Mouse (Mus musculus) neural tube, embryonic 15.5 days (tissue): ENCODE data around the gene Foxd3. TPM values are rescaled to one million over a fixed set of nuclear protein-coding genes. Genes with fewer than 3 reads are reported as not detected.
"Not testable (repeated sequence)": the region's sequence is repeated elsewhere in the genome, so short reads cannot be mapped to it uniquely, and the experiment has no call there.

Experiments
- ATAC-seq: fragments of 200-750 bp; cut with Nextera tagmentation; 2 replicates; pipeline ENCODE4 v1.8.0; 2017; ENCODE audit warnings: mild to moderate bottlenecking, moderate TSS enrichment, moderate library complexity; ENCODE audit not compliant: low FRiP score
- H3K27ac ChIP-seq: fragments of 300-500 bp; sonication (generic); replicated peaks from 2 replicates; pipeline ENCODE4 v1.5.1; 2015; ENCODE audit warnings: mild to moderate bottlenecking, inconsistent platforms
- H3K27me3 ChIP-seq: fragments of 300-500 bp; sonication (generic); replicated peaks from 2 replicates; pipeline ENCODE4 v1.6.1; 2015; ENCODE audit warnings: inconsistent platforms
- H3K36me3 ChIP-seq: fragments of 300-500 bp; sonication (generic); 2 replicates; pipeline ENCODE4 v1.6.1; 2015; ENCODE audit warnings: inconsistent platforms
- H3K4me1 ChIP-seq: fragments of 300-500 bp; sonication (generic); 2 replicates; pipeline ENCODE4 v1.6.1; 2015; ENCODE audit warnings: inconsistent platforms
- H3K4me2 ChIP-seq: fragments of 300-500 bp; sonication (generic); 2 replicates; pipeline ENCODE4 v1.6.1; 2015; ENCODE audit warnings: inconsistent platforms, mild to moderate bottlenecking, moderate library complexity
- H3K4me3 ChIP-seq: fragments of 300-500 bp; sonication (generic); replicated peaks from 2 replicates; pipeline ENCODE4 v1.5.1; 2015; ENCODE audit warnings: mild to moderate bottlenecking, inconsistent platforms
- H3K9ac ChIP-seq: fragments of 300-500 bp; sonication (generic); replicated peaks from 2 replicates; pipeline ENCODE4 v1.6.1; 2015; ENCODE audit warnings: mild to moderate bottlenecking, inconsistent platforms
- H3K9me3 ChIP-seq: fragments of 300-500 bp; sonication (generic); replicated peaks from 2 replicates; pipeline ENCODE4 v1.6.1; 2016; ENCODE audit warnings: inconsistent platforms
- WGBS: fragments of 180-500 bp; shearing (Covaris S2); methylation state at CpG from one replicate; pipeline ENCODE4 v1.1.7; 2015; ENCODE audit warnings: mixed read lengths; 5-methylcytosine and 5-hydroxymethylcytosine counted together
- polyA plus RNA-seq: library from polyadenylated mRNA; unstranded; fragments of >200 nt; fragmentation: Nextera tagmentation; extraction: Ambion mirVana; gene quantifications from 2 replicates; pipeline ENCODE4 v1.2.1, GENCODE M21; 2015

Gene Foxd3
- polyA plus RNA-seq: 2.2 and 3.0 TPM in 2 replicates

DNA sequence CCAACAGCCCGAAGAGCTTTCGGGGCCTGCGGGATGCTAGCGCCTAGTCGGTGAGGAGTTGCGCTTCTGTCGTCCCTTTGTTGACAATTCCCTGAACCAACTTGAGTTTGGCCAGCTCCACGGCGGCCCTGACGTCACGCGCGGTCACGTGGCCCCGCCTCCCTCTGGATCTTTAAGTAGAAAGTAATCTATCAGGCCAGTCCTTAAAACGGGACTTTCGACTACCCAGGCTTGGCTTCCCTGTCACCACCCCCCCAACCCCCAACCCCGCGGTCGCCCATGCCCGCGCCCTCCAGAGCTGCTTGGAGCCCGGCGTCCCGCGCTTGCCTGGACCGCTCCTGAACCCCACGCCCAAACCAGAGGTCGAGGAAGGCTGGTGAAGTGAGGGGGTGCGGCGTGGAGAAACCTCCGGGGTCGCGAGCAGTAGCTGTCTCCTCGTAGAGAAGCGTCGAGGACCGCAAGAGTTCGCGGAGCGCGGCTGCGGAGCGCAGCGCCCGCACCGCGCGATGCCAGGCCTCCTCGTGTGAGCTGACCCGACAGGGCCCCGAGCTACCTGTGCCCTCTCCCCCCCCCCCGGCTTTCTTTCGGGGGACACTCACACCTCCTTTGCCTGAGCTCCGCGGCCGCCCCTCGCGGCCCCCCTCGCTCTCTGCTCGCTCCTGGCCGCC is at the start of gene Foxd3:
Gene Foxd3 (plus strand): TSS at position 363 of the 668 bp plus-strand sequence.
- peak; percentile 28 for ATAC-seq
- H3K4me2 ChIP-seq: peak within 1 kb of the TSS; percentile 52
- 2% methylated on average over 58 of the region's 62 CpGs for WGBS

DNA sequence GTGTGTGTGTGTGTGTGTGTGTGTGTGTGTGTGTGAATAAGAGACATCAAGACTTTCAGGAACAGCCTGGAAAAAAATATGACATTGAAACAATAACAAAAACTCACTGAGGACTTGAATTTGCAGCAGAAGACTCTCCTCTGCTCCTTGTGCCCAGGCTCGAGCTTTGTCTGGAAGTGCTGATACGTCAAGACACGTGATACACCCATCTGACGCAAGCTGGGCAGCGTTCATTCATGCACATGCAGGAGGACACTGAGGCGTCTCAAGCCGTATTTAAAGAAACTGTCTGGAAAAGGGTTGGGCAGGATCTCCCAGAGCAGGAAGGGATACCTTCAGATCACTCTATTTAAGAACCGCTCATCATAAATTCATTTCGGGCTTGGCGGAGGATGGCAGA is 43.9 kb upstream of the Foxd3 start:
- Histone ChIP-seq H3K27ac (no peak overlapping the region), H3K36me3 (no peaks in the 10 kb centered on the region), H3K9ac (no peak overlapping the region), H3K4me2 (no peak overlapping the region), H3K4me3 (no peak overlapping the region), H3K27me3 (no peaks in the 10 kb centered on the region), H3K4me1 (no peaks in the 10 kb centered on the region), H3K9me3 (no peaks in the 10 kb centered on the region)
- ATAC-seq: no peak
- WGBS: 90% methylated on average over 10 of the region's 10 CpGs

More for the DNA sequence above, at the start of gene Foxd3:
- Histone ChIP-seq H3K27me3 (peaks cover 67% of the 10 kb centered on the region), H3K4me1 (peaks cover 21% of the 10 kb centered on the region), H3K4me3 (peak within 1 kb of the TSS; percentile 38), H3K36me3 (no peaks in the 10 kb centered on the region), H3K27ac (peak within 1 kb of the TSS; percentile 54), H3K9me3 (no peaks in the 10 kb centered on the region), H3K9ac (peak within 1 kb of the TSS; percentile 26; the same call in 1 of the 2 replicates)

DNA sequence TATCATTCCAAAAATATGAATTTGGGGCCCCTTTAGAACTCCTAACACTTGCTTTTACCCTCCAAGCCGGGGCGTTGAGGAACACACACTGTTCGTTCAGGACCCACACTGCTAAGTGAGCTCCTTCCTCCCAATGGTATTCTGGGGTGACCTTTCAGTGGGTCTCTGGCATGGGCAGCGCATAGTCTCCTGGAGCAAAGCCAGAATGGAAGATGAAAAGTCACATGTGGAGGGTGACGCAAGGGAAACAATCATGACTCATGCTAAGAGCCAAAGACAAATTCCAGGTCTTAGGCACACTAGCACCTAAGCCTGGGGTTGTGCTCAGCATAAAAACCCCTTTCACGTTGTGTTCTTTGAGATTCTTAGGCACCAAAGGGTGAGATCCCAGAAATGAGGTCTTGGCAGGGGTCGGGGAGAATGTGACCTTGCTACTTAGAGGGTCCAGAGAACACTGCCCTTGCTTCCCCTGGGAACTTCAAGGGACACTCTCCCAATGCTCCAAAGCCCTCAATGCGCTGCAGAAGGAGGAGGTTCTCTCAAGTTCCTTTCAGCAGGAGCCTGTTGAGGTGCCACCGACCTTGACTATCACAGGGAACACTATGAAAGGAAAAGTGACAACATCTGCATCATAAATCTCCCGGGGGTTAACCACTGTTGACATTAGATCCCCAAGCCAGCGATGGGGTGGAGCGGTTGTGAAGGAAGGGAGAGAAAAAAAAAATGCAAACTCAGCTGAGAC is 43.3 kb upstream of the Foxd3 start:
- no peak for ATAC-seq
- Histone ChIP-seq H3K27ac (no peak overlapping the region), H3K4me2 (no peak overlapping the region), H3K9me3 (no peaks in the 10 kb centered on the region), H3K36me3 (no peaks in the 10 kb centered on the region), H3K4me3 (no peak overlapping the region), H3K4me1 (no peaks in the 10 kb centered on the region), H3K27me3 (no peaks in the 10 kb centered on the region), H3K9ac (no peak overlapping the region)
- WGBS: 80% methylated on average over 12 of the region's 12 CpGs

DNA sequence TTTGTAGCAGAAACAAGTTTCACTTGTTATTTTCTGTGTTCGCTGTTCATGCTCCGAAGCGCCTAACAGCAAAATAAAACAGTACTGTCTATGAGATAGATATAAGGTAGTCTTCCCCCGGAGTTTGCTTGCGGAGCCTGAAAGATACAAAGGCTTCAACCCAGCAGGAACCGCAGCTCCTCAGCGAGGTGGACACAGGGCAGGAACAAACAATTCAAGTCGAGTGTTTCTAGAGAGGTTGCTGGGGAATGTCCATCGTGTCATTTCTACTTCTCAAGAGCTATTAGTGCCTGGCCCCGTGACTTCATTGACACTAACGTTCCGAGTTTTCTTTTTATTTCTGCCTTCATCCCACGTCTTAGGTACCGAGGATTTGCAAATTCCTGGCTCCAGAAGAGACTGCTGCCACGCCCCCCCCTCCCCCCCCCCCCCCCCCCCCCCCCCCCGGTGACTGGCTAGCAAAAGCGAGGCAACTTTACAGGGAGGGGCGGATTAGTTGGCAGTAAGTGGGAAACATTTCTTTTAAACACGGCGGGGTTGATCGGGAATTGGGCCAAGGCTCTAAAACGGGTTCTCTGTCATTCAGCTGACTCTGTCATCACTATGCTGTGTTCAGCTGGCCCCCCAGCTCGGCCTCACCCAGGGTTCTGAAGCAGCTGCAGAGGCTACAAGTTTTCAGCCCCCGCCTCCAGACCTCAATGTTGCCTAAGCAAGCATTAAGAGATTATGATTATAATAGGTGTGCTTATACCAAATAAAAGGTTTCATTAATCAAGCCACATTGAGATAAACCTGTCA is 29.9 kb upstream of the Foxd3 start:
- 9% methylated on average over 21 of the region's 24 CpGs for WGBS

DNA sequence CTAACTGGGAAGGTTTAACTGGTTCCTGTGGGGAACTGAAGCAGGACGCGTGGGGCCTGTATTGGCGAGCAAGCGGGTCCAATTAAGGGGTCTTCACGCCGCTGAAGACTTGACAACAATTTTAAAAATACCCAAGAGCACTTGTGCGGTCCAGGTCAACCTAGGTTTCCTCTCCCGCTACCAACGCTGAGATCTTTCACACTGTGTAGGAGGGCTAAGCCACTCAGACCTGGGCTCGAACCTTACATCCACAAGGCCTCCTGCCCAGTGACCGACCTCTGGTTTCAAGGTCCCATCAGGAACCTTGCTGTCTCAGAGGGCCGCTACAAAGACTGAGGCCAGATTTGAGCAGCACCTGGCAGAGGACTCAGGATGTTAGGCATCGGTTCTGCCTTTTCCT is 29.0 kb upstream of the Foxd3 start:
- Histone ChIP-seq H3K9ac (no peak overlapping the region), H3K27me3 (peaks cover 10% of the 10 kb centered on the region; the same call in 1 of the 2 replicates), H3K4me1 (peaks cover 4% of the 10 kb centered on the region; the same call in 1 of the 2 replicates), H3K4me3 (no peak overlapping the region), H3K9me3 (no peaks in the 10 kb centered on the region), H3K36me3 (no peaks in the 10 kb centered on the region), H3K4me2 (no peak overlapping the region), H3K27ac (no peak overlapping the region)
- 75% methylated on average over 13 of the region's 13 CpGs for WGBS
- ATAC-seq: no peak

More for the DNA sequence above, 29.9 kb upstream of the Foxd3 start:
- Histone ChIP-seq H3K27me3 (peaks cover 11% of the 10 kb centered on the region; the same call in 1 of the 2 replicates), H3K36me3 (no peaks in the 10 kb centered on the region), H3K27ac (no peak overlapping the region), H3K4me1 (peaks cover 4% of the 10 kb centered on the region; the same call in 1 of the 2 replicates), H3K9me3 (no peaks in the 10 kb centered on the region), H3K4me2 (peak overlapping the region; percentile 49), H3K9ac (no peak overlapping the region), H3K4me3 (peak overlapping the region; percentile 14; the same call in 1 of the 2 replicates)
- no peak for ATAC-seq

DNA sequence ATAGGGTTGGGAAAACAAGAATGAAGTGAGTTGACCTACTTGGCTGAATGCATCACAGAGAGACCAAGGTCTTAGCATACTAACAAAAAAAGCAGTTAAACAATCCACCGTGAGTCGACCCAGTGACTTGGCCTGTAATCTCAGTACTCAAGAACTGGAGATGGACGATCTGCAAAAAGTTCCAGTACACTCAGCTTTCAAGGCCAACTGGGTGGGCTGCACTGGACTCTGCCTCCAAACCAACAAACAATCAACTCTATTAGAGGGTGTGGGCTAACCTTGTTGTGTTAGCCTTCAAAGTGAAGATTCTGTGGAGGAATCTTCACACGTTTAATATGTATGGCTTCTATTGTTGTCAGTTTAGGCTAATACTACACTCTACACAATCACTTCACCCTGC is 20.1 kb upstream of the Foxd3 start:
- no peaks in the 10 kb centered on the region for H3K4me1 ChIP-seq
- no peak overlapping the region for H3K4me3 ChIP-seq
- H3K9me3 ChIP-seq: no peaks in the 10 kb centered on the region
- H3K27ac ChIP-seq: no peak overlapping the region
- H3K27me3 ChIP-seq: 0 out of 2 replicates have a peak, but pooled peaks cover 6% of the 10 kb centered on the region
- H3K36me3 ChIP-seq: no peaks in the 10 kb centered on the region
- no peak overlapping the region for H3K4me2 ChIP-seq
- no peak overlapping the region for H3K9ac ChIP-seq
- 83% methylated on average over 4 of the region's 4 CpGs for WGBS
- ATAC-seq: no peak

DNA sequence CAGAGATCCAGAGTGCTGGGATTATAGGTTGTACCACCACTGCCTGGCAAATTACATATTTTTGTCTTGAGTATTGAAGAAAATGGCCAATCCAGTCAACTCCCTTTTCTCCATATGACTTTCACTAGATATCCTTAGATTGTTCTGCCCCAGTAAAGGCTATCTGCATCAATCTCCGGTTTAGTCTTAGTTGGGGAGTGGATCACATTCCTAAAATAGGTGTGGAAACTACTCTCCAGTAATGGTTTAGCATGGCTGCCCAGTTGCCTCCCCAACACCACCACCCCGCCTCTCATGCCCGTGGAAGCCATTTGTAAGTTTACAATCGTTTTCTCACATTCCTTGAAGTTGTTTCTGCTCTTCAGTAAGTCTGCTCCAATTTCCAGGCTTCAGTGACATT is 19.4 kb upstream of the Foxd3 start:
- ATAC-seq: no peak

DNA sequence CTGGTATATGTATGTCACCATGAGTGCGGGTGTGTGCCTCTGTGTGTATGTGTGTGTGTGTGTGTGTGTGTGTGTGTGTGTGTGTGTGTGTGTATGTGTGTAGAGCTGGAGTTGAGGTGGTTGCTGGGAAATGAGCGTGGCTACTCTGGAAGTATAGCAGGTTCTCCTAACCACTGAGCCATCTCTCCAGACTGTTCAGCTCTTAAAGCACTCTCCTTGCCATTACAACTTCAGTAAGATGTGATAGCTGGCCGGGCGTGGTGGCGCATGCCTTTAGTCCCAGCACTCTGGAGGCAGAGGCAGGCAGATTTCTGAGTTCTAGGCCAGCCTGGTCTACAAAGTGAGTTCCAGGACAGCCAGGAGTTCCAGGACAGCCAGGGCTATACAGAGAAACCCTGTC is 15.5 kb upstream of the Foxd3 start:
- peaks cover 27% of the 10 kb centered on the region for H3K27me3 ChIP-seq
- 93% methylated on average over 5 of the region's 5 CpGs for WGBS

More for the DNA sequence above, 19.4 kb upstream of the Foxd3 start:
- Histone ChIP-seq H3K36me3 (no peaks in the 10 kb centered on the region), H3K9ac (no peak overlapping the region), H3K4me3 (no peak overlapping the region), H3K9me3 (no peaks in the 10 kb centered on the region), H3K4me2 (no peak overlapping the region), H3K27me3 (0 out of 2 replicates have a peak, but pooled peaks cover 6% of the 10 kb centered on the region), H3K4me1 (no peaks in the 10 kb centered on the region), H3K27ac (no peak overlapping the region)
- 87% methylated on average over 4 of the region's 4 CpGs for WGBS

DNA sequence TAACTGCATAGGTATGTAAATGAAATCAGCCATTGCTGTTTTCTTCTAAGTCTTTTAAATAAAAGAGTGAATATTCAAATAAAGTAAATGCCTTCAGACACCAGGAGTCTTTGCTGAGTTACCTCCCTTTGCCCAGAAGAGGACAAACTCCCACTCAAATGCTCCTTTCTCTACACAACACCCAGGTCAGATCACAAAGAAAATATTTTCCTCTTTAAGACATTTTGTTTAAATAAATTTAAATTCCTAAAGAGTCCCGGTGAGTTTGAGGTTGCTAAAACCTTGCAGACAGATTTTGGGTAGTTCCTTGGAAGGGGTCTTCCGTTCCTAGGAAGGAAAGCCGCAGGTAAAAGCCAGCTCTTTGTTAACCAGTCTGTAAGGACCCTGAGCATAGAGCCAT is 14.2 kb upstream of the Foxd3 start:
- no peaks in the 10 kb centered on the region for H3K4me1 ChIP-seq

More for the DNA sequence above, 15.5 kb upstream of the Foxd3 start:
- H3K9me3 ChIP-seq, H3K4me3 ChIP-seq, H3K9ac ChIP-seq, ATAC-seq, H3K36me3 ChIP-seq, H3K4me2 ChIP-seq, H3K27ac ChIP-seq, H3K4me1 ChIP-seq: not testable (repeated sequence)

DNA sequence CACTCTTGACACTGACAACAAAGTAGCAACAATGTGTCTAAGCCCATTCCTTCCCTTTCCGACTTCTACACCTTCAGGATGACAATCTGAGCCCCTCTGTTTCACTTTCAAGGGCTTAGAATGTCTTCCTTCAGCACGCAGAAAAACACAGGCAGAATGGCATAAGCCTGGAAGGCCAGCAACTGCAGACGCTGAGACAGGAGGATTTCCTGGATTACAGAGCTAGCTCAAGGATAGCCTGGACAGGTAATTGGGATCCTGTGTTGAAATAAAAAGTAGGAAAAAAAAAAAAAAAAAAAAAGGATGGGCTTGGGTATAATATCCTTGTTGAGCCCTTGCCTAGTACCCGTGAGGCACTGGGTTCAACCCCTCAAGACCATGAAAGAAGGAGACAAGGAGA is 10.5 kb upstream of the Foxd3 start:
- H3K9me3 ChIP-seq: no peaks in the 10 kb centered on the region
- H3K36me3 ChIP-seq: no peaks in the 10 kb centered on the region
- H3K27me3 ChIP-seq: peaks cover 68% of the 10 kb centered on the region
- H3K4me3 ChIP-seq: no peak overlapping the region
- no peaks in the 10 kb centered on the region for H3K4me1 ChIP-seq
- no peak overlapping the region for H3K9ac ChIP-seq
- no peak overlapping the region for H3K27ac ChIP-seq
- 89% methylated on average over 4 of the region's 4 CpGs for WGBS
- no peak for ATAC-seq
- H3K4me2 ChIP-seq: no peak overlapping the region

More for the DNA sequence above, 14.2 kb upstream of the Foxd3 start:
- no peak for ATAC-seq
- Histone ChIP-seq H3K4me2 (no peak overlapping the region), H3K9me3 (no peaks in the 10 kb centered on the region), H3K36me3 (no peaks in the 10 kb centered on the region), H3K4me3 (no peak overlapping the region), H3K27ac (no peak overlapping the region), H3K9ac (no peak overlapping the region), H3K27me3 (peaks cover 36% of the 10 kb centered on the region)
- 31% methylated on average over 3 of the region's 3 CpGs for WGBS

DNA sequence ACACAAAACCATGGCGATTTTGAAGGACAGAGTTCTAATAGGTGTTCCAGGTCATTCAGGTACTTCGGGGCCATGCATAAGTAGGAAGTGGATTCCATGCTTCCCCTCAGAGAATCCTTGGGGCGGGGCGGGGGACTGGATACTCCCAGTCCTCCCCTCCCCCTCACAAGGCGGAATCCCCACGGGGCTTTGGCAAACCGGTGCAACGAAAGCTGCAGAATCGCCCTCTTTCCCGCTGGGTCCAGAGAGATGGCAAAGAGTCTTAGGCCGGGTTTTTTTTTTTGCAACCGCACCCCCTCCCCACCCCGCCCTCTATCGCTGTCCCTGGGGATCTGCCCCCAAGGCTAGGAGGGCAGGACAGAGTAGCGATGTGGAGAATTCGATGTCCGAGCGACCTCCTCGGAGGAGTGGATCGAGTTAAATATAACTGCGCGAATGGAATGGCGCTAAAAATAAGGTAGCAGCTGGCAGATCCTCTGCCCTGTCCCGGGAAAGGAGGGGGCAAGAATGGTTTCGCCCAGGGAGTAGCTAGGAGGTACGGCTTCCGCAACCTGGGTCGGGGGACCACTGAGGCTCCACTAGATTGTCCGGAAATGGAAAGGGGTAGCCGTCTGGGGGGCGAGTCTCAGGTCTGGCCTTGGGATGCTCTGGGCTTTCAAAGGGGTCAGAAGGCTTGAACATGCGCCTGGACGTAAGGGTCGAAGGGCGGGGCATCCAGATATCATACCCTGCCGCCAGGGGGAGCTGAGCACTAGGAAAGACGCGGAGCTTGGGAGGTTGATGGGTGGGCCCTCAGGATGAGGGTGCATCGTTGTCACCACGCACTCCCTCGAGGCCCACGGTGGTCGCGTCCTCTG is 5.8 kb upstream of the Foxd3 start:
- peaks cover 86% of the 10 kb centered on the region for H3K27me3 ChIP-seq
- H3K4me2 ChIP-seq: peak overlapping the region; percentile 46
- 2% methylated on average over 44 of the region's 44 CpGs for WGBS
- ATAC-seq: no peak
- peaks cover 6% of the 10 kb centered on the region for H3K4me1 ChIP-seq
- H3K9me3 ChIP-seq: no peaks in the 10 kb centered on the region
- H3K27ac ChIP-seq: no peak overlapping the region
- H3K36me3 ChIP-seq: no peaks in the 10 kb centered on the region
- H3K4me3 ChIP-seq: no peak overlapping the region
- H3K9ac ChIP-seq: no peak overlapping the region
